Mouse (Mus musculus) MN1 (cell line): ENCODE results near the gene Sult1a1.
"Not testable (repeated sequence)": the region's sequence is repeated elsewhere in the genome, so short reads cannot be mapped to it uniquely, and the experiment has no call there.

Source experiments
- DNase-seq: peaks from one replicate; pipeline ENCODE4 v3.0.0-alpha.2; 2016; ENCODE audit warnings: low spot score

Gene Sult1a1

GRCm38 (mm10) chr7:126696886-126697285, 20.7 kb upstream of the Sult1a1 start:
- DNase-seq, result no peak

GRCm38 (mm10) chr7:126696303-126696702, 20.1 kb upstream of the Sult1a1 start:
- DNase-seq, result no peak

- DNase-seq, result peak; percentile 98
Observed at GRCm38 (mm10) chr7:126695631-126696207, 19.5 kb upstream of the Sult1a1 start, which contains the start of gene Slx1b. Gene Slx1b (minus strand): TSS chr7:126695784.

GRCm38 (mm10) chr7:126695210-126695611, 19.0 kb upstream of the Sult1a1 start, which contains the start of gene Bola2:
Gene Bola2 (plus strand): TSS chr7:126695401.
- DNase-seq, result peak; percentile 77

- no peak for DNase-seq
Observed at GRCm38 (mm10) chr7:126694441-126695051, 18.3 kb upstream of the Sult1a1 start.

- no peak for DNase-seq
Observed at GRCm38 (mm10) chr7:126693781-126694180, 17.5 kb upstream of the Sult1a1 start.

- peak; percentile 90 for DNase-seq
Observed at GRCm38 (mm10) chr7:126693256-126693655, 17.0 kb upstream of the Sult1a1 start.

GRCm38 (mm10) chr7:126692426-126692825, 16.2 kb upstream of the Sult1a1 start:
- DNase-seq, result no peak

GRCm38 (mm10) chr7:126691676-126692075, 15.4 kb upstream of the Sult1a1 start:
- DNase-seq, result no peak

- DNase-seq, result no peak
Observed at GRCm38 (mm10) chr7:126690737-126691136, 14.5 kb upstream of the Sult1a1 start.

GRCm38 (mm10) chr7:126689021-126689420, 12.8 kb upstream of the Sult1a1 start:
- DNase-seq, result no peak

- DNase-seq, result not testable (repeated sequence)
Observed at GRCm38 (mm10) chr7:126688156-126688555, 11.9 kb upstream of the Sult1a1 start.

GRCm38 (mm10) chr7:126681221-126681620, 5.0 kb upstream of the Sult1a1 start:
- no peak for DNase-seq

- no peak for DNase-seq
Observed at GRCm38 (mm10) chr7:126679683-126680082, 3.5 kb upstream of the Sult1a1 start.

- DNase-seq, result no peak
Observed at GRCm38 (mm10) chr7:126678545-126679341, 2.5 kb upstream of the Sult1a1 start.

- no peak for DNase-seq
Observed at GRCm38 (mm10) chr7:126676631-126677220, 494 bp upstream of the Sult1a1 start.

- DNase-seq, result no peak
Observed at GRCm38 (mm10) chr7:126675104-126675503, 1.1 kb downstream of the Sult1a1 start.

GRCm38 (mm10) chr7:126672111-126672510, 4.1 kb downstream of the Sult1a1 start:
- DNase-seq, result no peak

- no peak for DNase-seq
Observed at GRCm38 (mm10) chr7:126670152-126670551, 6.1 kb downstream of the Sult1a1 start.

- no peak for DNase-seq
Observed at GRCm38 (mm10) chr7:126668452-126668851, 7.8 kb downstream of the Sult1a1 start.

GRCm38 (mm10) chr7:126667495-126668090, 8.6 kb downstream of the Sult1a1 start:
- no peak for DNase-seq

- no peak for DNase-seq
Observed at GRCm38 (mm10) chr7:126665269-126665668, 11.0 kb downstream of the Sult1a1 start.
